Mouse (Mus musculus): ENCODE data around the gene Atp8b4. TPM values are rescaled to one million over a fixed set of nuclear protein-coding genes. Genes with fewer than 3 reads are reported as not detected.

The Atp8b4 gene
- polyA plus RNA-seq, 1 experiment from 2014 or later: 5.9 TPM

DNA sequence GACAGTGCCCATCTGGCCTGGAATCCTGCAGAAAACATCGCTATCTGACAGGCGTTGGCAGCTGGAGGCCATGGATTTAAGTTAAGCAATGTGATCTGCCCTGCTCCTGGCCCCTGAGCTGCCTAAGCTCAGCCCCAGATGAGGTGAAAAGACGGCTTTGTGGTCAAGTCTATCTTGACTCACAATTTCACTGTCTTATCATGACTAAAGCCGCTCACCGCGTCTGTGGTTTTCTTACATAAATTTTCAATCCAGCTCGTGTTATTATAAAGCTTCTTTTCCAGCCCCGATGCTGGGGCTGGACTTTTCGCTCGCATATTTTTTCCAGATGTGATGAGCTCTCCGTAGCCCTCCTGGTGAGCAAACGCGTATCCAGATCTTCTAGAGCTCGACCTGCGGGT lies 177.8 kb downstream of the Atp8b4 start:
- H3K27ac ChIP-seq (ENCODE audit: low read length): no peak overlapping the region
- H3K4me2 ChIP-seq (ENCODE audit: low read depth, low read length): no peak overlapping the region
- no peak for ATAC-seq (ENCODE audit: low read depth)
- H3K27me3 ChIP-seq (ENCODE audit: control insufficient read depth, insufficient read depth, low read depth, low read length): no peaks in the 10 kb centered on the region
- H3K9ac ChIP-seq (ENCODE audit: low read depth, low read length): no peak overlapping the region
- no peaks in the 10 kb centered on the region for H3K9me3 ChIP-seq (replicated peaks; ENCODE audit: control insufficient read depth, low read length)
- WGBS (ENCODE audit: insufficient replicate concordance): 43% methylated on average over 15 of the region's 15 CpGs
- H3K36me3 ChIP-seq (ENCODE audit: control insufficient read depth, insufficient read depth): no peaks in the 10 kb centered on the region
- no peaks in the 10 kb centered on the region for H3K4me1 ChIP-seq (ENCODE audit: control insufficient read depth, low read depth, low read length)
- H3K4me3 ChIP-seq (ENCODE audit: low read depth, low read length): no peak overlapping the region

DNA sequence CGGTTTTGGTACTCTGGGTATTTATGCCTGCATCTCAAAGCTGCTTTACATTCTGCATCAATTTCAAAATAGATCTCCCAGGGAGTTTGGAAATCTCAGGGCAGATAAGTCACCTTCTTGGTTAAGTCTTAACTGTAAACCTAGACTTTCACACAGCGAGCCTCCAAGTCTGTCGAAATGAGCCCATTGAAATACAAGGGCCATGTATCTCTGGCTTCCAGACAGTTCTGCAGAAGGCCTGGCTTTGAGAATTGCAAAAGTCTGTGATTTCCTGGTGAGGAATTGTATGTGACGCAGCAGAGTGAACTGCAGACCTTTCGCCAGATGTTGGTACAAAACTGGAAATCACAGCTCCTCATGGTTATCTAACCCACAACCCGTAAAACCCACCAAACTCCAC lies 182.4 kb downstream of the Atp8b4 start:
- H3K36me3 ChIP-seq (ENCODE audit: control insufficient read depth, insufficient read depth): no peaks in the 10 kb centered on the region
- 74% methylated on average over 6 of the region's 6 CpGs for WGBS (ENCODE audit: insufficient replicate concordance)
- no peaks in the 10 kb centered on the region for H3K4me1 ChIP-seq (ENCODE audit: control insufficient read depth, low read depth, low read length)
- no peaks in the 10 kb centered on the region for H3K9me3 ChIP-seq (replicated peaks; ENCODE audit: control insufficient read depth, low read length)
- no peak overlapping the region for H3K4me2 ChIP-seq (ENCODE audit: low read depth, low read length)
- no peak overlapping the region for H3K4me3 ChIP-seq (ENCODE audit: low read depth, low read length)
- no peak overlapping the region for H3K27ac ChIP-seq (ENCODE audit: low read length)
- H3K27me3 ChIP-seq (ENCODE audit: control insufficient read depth, insufficient read depth, low read depth, low read length): no peaks in the 10 kb centered on the region
- no peak for ATAC-seq (ENCODE audit: low read depth)
- no peak overlapping the region for H3K9ac ChIP-seq (ENCODE audit: low read depth, low read length)

- no peak overlapping the region for H3K4me2 ChIP-seq (ENCODE audit: low read depth, low read length)
- no peak overlapping the region for H3K4me3 ChIP-seq (ENCODE audit: low read depth, low read length)
- H3K27me3 ChIP-seq (ENCODE audit: control insufficient read depth, insufficient read depth, low read depth, low read length): no peaks in the 10 kb centered on the region
- no peak overlapping the region for H3K27ac ChIP-seq (ENCODE audit: low read length)
- H3K9me3 ChIP-seq (replicated peaks; ENCODE audit: control insufficient read depth, low read length): no peaks in the 10 kb centered on the region
- H3K9ac ChIP-seq (ENCODE audit: low read depth, low read length): no peak overlapping the region
- H3K4me1 ChIP-seq (ENCODE audit: control insufficient read depth, low read depth, low read length): no peaks in the 10 kb centered on the region
- H3K36me3 ChIP-seq (ENCODE audit: control insufficient read depth, insufficient read depth): no peaks in the 10 kb centered on the region
- 50% methylated on average over 3 of the region's 3 CpGs for WGBS (ENCODE audit: insufficient replicate concordance)
- no peak for ATAC-seq (ENCODE audit: low read depth)
Observed at GRCm38 (mm10) chr2:126316942-126317341, 183.5 kb downstream of the Atp8b4 start.

DNA sequence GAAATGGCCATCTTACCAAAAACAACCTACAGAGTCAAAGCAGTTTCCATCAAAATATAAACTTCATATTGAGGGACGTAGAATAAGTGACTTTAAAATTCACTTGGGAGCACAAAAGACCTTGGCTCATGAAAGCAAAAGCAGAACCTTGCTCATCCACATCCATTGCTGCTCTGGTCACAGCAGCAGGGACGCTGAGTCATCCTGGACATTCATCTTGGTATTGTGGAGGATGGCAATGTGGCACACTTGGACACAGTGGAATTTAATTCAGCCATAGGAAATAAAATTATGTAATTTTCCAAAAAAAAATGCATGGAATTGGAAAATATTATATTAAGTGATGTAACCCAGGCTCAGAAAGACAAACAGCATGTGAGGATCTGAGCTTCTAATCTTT lies 184.1 kb downstream of the Atp8b4 start:
- H3K9me3 ChIP-seq (replicated peaks; ENCODE audit: control insufficient read depth, low read length): no peaks in the 10 kb centered on the region
- H3K27me3 ChIP-seq (ENCODE audit: control insufficient read depth, insufficient read depth, low read depth, low read length): no peaks in the 10 kb centered on the region
- H3K4me3 ChIP-seq (ENCODE audit: low read depth, low read length): no peak overlapping the region
- H3K36me3 ChIP-seq (ENCODE audit: control insufficient read depth, insufficient read depth): no peaks in the 10 kb centered on the region
- no peak overlapping the region for H3K9ac ChIP-seq (ENCODE audit: low read depth, low read length)
- 66% methylated on average over 2 of the region's 2 CpGs for WGBS (ENCODE audit: insufficient replicate concordance)
- H3K4me1 ChIP-seq (ENCODE audit: control insufficient read depth, low read depth, low read length): no peaks in the 10 kb centered on the region
- ATAC-seq (ENCODE audit: low read depth): no peak
- no peak overlapping the region for H3K4me2 ChIP-seq (ENCODE audit: low read depth, low read length)
- no peak overlapping the region for H3K27ac ChIP-seq (ENCODE audit: low read length)

- Histone ChIP-seq H3K4me2 (ENCODE audit: low read depth, low read length) (no peak overlapping the region), H3K4me1 (ENCODE audit: control insufficient read depth, low read depth, low read length) (no peaks in the 10 kb centered on the region), H3K9ac (ENCODE audit: low read depth, low read length) (no peak overlapping the region), H3K27me3 (ENCODE audit: control insufficient read depth, insufficient read depth, low read depth, low read length) (no peaks in the 10 kb centered on the region), H3K4me3 (ENCODE audit: low read depth, low read length) (no peak overlapping the region), H3K9me3 (replicated peaks; ENCODE audit: control insufficient read depth, low read length) (no peaks in the 10 kb centered on the region), H3K36me3 (ENCODE audit: control insufficient read depth, insufficient read depth) (no peaks in the 10 kb centered on the region), H3K27ac (ENCODE audit: low read length) (no peak overlapping the region)
- ATAC-seq (ENCODE audit: low read depth): no peak
- WGBS (ENCODE audit: insufficient replicate concordance): 45% methylated on average over 1 of the region's 1 CpGs
Observed at GRCm38 (mm10) chr2:126311056-126311455, 189.4 kb downstream of the Atp8b4 start.

GRCm38 (mm10) chr2:126309994-126310393 lies 190.5 kb downstream of the Atp8b4 start:
- Histone ChIP-seq H3K27me3 (ENCODE audit: control insufficient read depth, insufficient read depth, low read depth, low read length) (no peaks in the 10 kb centered on the region), H3K36me3 (ENCODE audit: control insufficient read depth, insufficient read depth) (no peaks in the 10 kb centered on the region), H3K9me3 (replicated peaks; ENCODE audit: control insufficient read depth, low read length) (no peaks in the 10 kb centered on the region)

DNA sequence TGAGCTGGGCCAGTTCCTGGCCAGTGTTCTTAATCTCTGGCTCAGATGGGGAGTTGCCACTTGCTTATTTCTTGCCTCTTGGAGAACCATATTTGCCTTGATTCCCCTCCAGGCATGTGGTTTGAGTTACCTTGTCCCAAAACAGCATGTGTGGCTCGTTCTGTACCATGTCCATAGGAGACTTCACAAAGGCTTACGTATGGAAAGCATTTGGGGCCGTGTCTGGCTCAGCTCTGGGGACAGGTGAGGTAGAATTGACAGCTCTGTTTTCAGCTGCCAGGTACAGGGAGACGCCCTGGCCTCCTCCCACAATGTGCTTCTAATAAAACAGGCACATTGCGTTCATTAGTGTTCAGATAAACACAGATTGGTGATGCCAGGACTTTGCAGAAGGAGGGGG lies 195.9 kb downstream of the Atp8b4 start:
- Histone ChIP-seq H3K4me2 (ENCODE audit: low read depth, low read length) (no peak overlapping the region), H3K27ac (ENCODE audit: low read length) (no peak overlapping the region), H3K36me3 (ENCODE audit: control insufficient read depth, insufficient read depth) (no peaks in the 10 kb centered on the region), H3K9ac (ENCODE audit: low read depth, low read length) (no peak overlapping the region), H3K9me3 (replicated peaks; ENCODE audit: control insufficient read depth, low read length) (no peaks in the 10 kb centered on the region), H3K4me3 (ENCODE audit: low read depth, low read length) (no peak overlapping the region), H3K27me3 (ENCODE audit: control insufficient read depth, insufficient read depth, low read depth, low read length) (no peaks in the 10 kb centered on the region), H3K4me1 (ENCODE audit: control insufficient read depth, low read depth, low read length) (no peaks in the 10 kb centered on the region)
- 50% methylated on average over 5 of the region's 5 CpGs for WGBS (ENCODE audit: insufficient replicate concordance)
- ATAC-seq (ENCODE audit: low read depth): no peak

More at GRCm38 (mm10) chr2:126309994-126310393, 190.5 kb downstream of the Atp8b4 start:
- no peak overlapping the region for H3K4me3 ChIP-seq (ENCODE audit: low read depth, low read length)
- WGBS (ENCODE audit: insufficient replicate concordance): 55% methylated on average over 4 of the region's 4 CpGs
- ATAC-seq (ENCODE audit: low read depth): no peak
- no peak overlapping the region for H3K27ac ChIP-seq (ENCODE audit: low read length)
- no peaks in the 10 kb centered on the region for H3K4me1 ChIP-seq (ENCODE audit: control insufficient read depth, low read depth, low read length)
- H3K4me2 ChIP-seq (ENCODE audit: low read depth, low read length): no peak overlapping the region
- H3K9ac ChIP-seq (ENCODE audit: low read depth, low read length): no peak overlapping the region

DNA sequence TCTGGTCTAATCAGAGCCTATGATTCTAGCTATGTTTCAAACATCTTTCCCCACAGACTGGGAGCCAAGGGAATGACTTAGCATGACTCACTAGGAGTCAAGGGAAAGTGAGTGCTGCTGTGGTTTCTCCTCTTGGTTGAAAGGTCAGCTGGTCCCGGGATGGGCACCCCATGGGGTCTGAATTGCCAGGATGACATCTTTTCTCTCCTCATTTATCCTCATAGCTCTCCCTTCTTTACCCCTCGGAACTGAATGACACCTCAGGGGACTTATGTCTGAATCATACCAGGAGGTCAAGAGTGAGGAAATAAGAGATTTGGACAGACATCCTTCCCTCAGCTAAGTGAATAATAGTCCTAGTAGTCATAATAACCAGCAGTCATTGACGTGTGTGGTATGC lies 197.2 kb downstream of the Atp8b4 start:
- no peak overlapping the region for H3K4me3 ChIP-seq (ENCODE audit: low read depth, low read length)
- ATAC-seq (ENCODE audit: low read depth): no peak
- no peaks in the 10 kb centered on the region for H3K36me3 ChIP-seq (ENCODE audit: control insufficient read depth, insufficient read depth)
- no peaks in the 10 kb centered on the region for H3K9me3 ChIP-seq (replicated peaks; ENCODE audit: control insufficient read depth, low read length)
- no peak overlapping the region for H3K27ac ChIP-seq (ENCODE audit: low read length)
- no peak overlapping the region for H3K9ac ChIP-seq (ENCODE audit: low read depth, low read length)
- no peaks in the 10 kb centered on the region for H3K4me1 ChIP-seq (ENCODE audit: control insufficient read depth, low read depth, low read length)
- no peak overlapping the region for H3K4me2 ChIP-seq (ENCODE audit: low read depth, low read length)
- WGBS (ENCODE audit: insufficient replicate concordance): 39% methylated on average over 3 of the region's 3 CpGs
- H3K27me3 ChIP-seq (ENCODE audit: control insufficient read depth, insufficient read depth, low read depth, low read length): no peaks in the 10 kb centered on the region

DNA sequence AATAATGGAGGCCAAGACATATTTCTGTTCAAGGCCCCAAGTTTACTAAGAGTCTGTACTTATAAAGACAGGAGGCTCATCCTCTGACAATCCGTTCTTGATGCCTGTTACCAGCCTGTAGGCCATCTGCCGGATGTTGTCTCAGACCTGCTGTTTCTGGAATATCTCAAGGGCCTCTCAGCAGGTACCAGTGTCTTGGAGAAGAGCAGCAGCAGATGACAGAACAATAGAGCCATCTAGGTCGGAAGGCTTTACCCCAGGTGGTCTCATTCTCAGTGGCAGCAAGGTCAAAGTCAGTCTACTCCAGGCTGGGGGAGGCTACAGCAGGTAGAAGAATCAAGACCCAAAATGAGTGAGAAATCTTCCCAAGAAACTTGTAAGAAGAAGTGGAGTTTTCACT lies 198.1 kb downstream of the Atp8b4 start:
- WGBS (ENCODE audit: insufficient replicate concordance): 53% methylated on average over 3 of the region's 3 CpGs

DNA sequence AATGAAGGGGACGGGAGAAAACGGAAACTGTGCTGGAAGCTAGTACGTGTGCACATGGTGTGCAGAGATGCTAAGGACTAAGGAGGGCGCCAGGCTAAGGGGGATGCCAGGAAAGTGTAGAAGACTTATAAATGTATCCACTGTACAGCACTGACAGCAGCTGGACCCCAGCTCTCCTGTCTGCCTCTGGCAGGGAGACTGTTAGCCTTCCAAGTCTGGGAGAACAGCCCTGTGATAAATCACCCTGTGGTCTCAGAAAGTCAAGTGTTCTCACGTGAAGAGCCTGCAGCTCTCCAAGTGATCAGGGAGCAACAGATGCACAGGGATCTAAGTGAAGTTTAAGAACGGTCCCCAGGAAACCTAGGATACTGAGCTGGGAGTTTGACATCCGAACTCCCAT lies 209.8 kb downstream of the Atp8b4 start:
- H3K9me3 ChIP-seq (replicated peaks; ENCODE audit: control insufficient read depth, low read length): no peaks in the 10 kb centered on the region

More for the DNA sequence above, 198.1 kb downstream of the Atp8b4 start:
- Histone ChIP-seq H3K9me3 (replicated peaks; ENCODE audit: control insufficient read depth, low read length) (no peaks in the 10 kb centered on the region), H3K36me3 (ENCODE audit: control insufficient read depth, insufficient read depth) (no peaks in the 10 kb centered on the region), H3K4me2 (ENCODE audit: low read depth, low read length) (no peak overlapping the region), H3K4me1 (ENCODE audit: control insufficient read depth, low read depth, low read length) (no peaks in the 10 kb centered on the region), H3K27me3 (ENCODE audit: control insufficient read depth, insufficient read depth, low read depth, low read length) (no peaks in the 10 kb centered on the region), H3K27ac (ENCODE audit: low read length) (no peak overlapping the region), H3K4me3 (ENCODE audit: low read depth, low read length) (no peak overlapping the region), H3K9ac (ENCODE audit: low read depth, low read length) (no peak overlapping the region)
- ATAC-seq (ENCODE audit: low read depth): no peak

More for the DNA sequence above, 209.8 kb downstream of the Atp8b4 start:
- H3K4me2 ChIP-seq (ENCODE audit: low read depth, low read length): no peak overlapping the region
- H3K4me3 ChIP-seq (ENCODE audit: low read depth, low read length): no peak overlapping the region
- ATAC-seq (ENCODE audit: low read depth): no peak
- WGBS (ENCODE audit: insufficient replicate concordance): 67% methylated on average over 7 of the region's 7 CpGs
- H3K36me3 ChIP-seq (ENCODE audit: control insufficient read depth, insufficient read depth): no peaks in the 10 kb centered on the region
- H3K27ac ChIP-seq (ENCODE audit: low read length): no peak overlapping the region
- no peaks in the 10 kb centered on the region for H3K27me3 ChIP-seq (ENCODE audit: control insufficient read depth, insufficient read depth, low read depth, low read length)
- H3K9ac ChIP-seq (ENCODE audit: low read depth, low read length): no peak overlapping the region
- H3K4me1 ChIP-seq (ENCODE audit: control insufficient read depth, low read depth, low read length): no peaks in the 10 kb centered on the region

Data from liver, embryonic 16.5 days (tissue).